Mouse (Mus musculus) layer of hippocampus, adult 2 months (tissue): Measurements from ENCODE around the gene Abca1. TPM values are rescaled to one million over a fixed set of nuclear protein-coding genes. Genes with fewer than 3 reads are reported as not detected.

Source experiments
- DNase-seq, 2 experiments: peaks; one replicate each; pipeline ENCODE4 v3.0.0; 2022; ENCODE audit warnings: low spot score in 2 of 2
- H3K27ac ChIP-seq: fragments of 200-600 bp; 2 replicates; pipeline ENCODE4 v1.8.1; 2022
- H3K4me3 ChIP-seq: fragments of 200-600 bp; 2 replicates; pipeline ENCODE4 v1.8.1; 2022; ENCODE audit warnings: mild to moderate bottlenecking
- CTCF ChIP-seq: fragments of 200-600 bp; conservative IDR thresholded peaks from 2 replicates; pipeline ENCODE4 v1.8.1; 2022; ENCODE audit warnings: antibody characterized with exemption, mild to moderate bottlenecking, moderate library complexity
- total RNA-seq, 2 experiments: library from RNA; stranded (reverse); gene quantifications; 2 replicates each; pipeline ENCODE4 v1.2.3; 2021

Abca1 gene
- total RNA-seq, 2 experiments from 2014 or later: 20.7 to 22.3 TPM

DNA sequence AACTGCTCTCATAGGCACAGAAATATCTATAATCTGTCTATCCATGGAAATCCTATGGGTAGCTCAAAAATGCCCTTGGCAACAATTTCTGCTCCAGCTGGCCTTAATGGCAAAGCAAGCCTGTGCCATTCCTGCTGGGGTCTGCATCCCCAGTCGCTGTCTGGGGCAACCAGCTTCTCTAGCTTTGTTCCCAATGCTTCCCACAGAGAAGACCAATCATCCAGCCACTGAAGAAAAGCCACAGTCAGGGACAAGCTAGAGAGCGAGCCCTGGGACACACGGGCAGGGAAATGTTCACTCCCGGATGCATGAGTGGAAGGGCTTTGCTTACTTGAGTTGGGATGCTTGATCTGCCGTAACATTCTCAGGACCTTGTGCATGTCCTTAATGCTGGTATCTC lies 32.4 kb downstream of the Abca1 start:
- DNase-seq: no peak
- H3K27ac ChIP-seq: no peak overlapping the region
- no peak overlapping the region for H3K4me3 ChIP-seq
- TF ChIP-seq CTCF: no peak

DNA sequence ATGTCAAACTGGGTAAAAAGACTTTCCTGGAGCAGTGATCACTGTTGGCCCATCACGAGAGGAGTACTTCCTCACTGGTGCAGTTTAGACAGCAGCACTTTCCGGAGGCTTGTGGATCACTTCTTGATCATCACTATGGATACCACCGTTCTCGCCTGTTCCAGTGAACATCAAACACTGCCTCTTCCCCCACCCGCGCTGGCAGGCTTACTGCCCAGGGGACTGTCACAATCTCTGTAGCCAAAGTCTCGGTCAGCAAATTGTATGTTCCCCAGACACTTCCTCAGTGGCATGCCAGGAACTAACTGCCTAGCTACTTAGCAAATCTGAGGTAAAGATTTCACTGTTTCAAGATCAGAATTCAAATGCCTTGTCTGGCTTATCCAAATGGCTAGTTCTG lies 32.9 kb downstream of the Abca1 start:
- H3K4me3 ChIP-seq: no peak overlapping the region
- TF ChIP-seq CTCF: no peak
- H3K27ac ChIP-seq: no peak overlapping the region
- DNase-seq: no peak

DNA sequence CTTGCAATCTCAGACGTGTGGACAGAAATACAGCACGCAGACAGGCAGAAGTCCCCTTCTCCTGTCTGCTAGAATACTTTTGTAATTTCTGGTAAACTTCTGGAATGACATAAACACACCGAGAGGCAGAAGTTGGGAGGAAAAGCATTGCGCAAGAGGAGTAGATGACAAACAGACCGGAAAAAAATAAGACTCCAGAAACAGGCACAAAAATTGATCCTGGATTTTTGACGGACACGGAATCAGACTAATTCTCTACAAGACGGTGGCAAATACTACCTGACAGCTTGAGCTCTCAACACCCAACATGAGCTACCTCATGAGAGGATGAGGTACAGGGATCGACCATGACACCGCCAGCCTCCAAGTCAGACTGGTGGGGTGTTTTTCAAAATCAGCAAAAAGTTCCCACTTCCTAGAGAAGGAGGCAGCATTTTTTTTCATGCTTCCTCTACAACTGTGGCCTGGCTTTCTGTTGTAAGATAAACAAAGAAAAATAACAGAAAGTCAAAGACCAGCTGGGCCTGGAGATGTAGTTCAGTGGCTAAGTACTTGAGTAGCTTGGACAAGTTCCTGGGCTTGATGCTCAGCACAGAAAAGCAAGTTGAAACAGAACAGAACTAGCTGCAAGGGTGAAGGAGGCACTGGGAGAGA lies 34.7 kb downstream of the Abca1 start:
- no peak for DNase-seq
- Histone ChIP-seq H3K4me3 (no peak overlapping the region), H3K27ac (no peak overlapping the region)
- TF ChIP-seq CTCF: no peak

DNA sequence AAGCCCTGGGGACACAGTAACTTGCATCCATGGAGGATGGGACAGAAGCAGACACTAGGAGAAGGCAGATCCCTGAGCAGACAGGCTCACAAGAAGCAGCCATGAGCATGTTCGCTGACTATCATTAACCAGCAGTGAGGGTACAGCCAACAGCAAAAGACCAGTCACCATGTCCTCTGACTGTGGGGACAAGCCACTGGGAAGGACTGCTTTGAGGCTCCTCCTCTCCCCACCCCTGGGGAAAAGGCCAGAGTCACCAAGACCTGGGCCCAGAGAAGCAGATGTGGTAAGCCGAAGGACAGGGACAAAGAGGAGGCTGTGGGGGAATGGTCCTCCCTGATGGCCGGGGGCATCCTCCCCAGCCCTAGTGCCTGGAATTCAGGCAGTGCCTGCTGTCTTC lies 37.4 kb downstream of the Abca1 start:
- Histone ChIP-seq H3K27ac (no peak overlapping the region), H3K4me3 (no peak overlapping the region)
- no peak for TF ChIP-seq CTCF
- DNase-seq: no peak

DNA sequence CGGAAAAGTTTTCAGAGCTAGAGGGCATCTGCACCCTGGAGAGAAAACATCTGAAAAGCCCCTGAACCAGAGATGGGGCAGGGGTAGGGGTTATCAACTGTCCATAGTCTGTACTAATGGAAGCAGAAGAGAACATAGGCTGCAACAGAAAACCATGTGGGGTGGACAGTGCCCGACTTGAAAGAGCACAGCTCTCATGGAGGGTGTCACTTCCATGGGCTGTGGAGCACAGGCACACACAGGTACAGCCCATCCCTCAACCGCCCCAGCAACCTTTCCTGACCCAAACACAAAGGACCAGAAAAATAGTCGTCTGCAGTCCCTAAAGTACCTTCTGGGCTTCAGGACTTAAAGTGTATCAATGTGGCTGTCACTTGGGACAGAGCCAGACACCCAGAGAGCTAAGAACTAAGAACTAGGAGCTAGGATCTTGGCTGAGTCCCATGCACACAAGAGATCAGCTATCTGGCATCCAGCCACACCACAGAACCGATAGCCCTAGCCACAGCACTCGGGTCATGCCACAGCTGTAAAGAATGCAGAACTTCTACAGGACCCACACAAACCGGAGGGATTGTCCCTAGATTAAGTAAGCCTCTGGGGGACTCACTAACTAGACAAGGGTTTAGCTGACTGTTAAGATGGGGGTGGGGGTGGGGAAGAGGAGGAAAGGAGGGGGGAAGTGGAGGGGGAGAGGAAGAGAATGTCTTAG lies 38.0 kb downstream of the Abca1 start:
- no peak for TF ChIP-seq CTCF
- Histone ChIP-seq H3K4me3 (no peak overlapping the region), H3K27ac (no peak overlapping the region)
- DNase-seq: no peak

DNA sequence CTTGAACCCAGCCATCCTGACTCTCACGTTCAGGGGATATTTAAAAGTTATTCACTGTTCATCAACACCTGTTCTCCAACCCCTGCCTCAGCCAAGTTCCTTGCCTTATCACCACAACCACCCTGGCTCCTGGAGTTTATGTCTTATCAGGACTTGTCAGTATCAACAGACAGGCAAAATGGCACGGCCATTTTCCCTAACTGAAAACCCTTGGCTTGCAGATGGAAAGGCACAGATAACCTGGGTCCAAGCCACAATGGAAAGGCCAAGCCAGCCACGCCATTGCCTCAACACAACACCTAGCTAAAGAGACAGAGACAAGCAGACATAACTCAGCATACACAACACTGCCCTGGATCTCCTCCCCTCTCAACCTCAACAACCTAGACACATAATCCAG lies 38.6 kb downstream of the Abca1 start:
- no peak for DNase-seq
- H3K4me3 ChIP-seq: no peak overlapping the region
- H3K27ac ChIP-seq: no peak overlapping the region
- TF ChIP-seq CTCF: no peak

DNA sequence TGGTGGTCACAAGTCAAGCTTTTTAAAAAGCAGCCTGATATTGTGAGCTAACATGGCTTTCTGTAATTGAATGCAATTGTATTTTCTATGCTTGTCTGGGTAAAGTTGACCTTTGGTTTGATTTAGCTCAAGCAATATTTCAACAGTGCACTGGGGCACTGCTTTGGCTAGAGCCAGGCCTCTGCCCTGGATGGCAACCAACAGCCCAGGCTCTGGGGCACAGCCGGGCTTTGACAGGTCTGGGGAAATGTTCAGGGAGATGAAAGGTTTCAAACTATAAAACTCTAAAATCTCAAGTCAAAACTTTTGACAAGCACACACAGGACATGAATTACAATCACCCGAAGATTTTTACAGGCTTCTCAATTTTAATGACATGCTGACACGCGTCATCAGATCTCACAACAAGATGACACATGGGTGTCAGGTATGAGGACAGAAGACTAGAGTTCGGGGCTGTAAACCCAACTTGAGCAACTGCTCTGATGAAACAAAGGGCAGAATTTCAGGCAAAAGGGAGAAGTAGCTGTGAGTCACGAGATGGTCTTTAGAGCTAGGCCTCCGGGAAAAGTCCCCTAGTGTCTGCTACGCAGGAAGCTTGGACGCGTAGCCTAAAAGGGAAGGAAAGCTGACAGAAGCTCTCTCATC lies 39.5 kb downstream of the Abca1 start:
- Histone ChIP-seq H3K27ac (no peak overlapping the region), H3K4me3 (no peak overlapping the region)
- no peak for TF ChIP-seq CTCF
- no peak for DNase-seq

DNA sequence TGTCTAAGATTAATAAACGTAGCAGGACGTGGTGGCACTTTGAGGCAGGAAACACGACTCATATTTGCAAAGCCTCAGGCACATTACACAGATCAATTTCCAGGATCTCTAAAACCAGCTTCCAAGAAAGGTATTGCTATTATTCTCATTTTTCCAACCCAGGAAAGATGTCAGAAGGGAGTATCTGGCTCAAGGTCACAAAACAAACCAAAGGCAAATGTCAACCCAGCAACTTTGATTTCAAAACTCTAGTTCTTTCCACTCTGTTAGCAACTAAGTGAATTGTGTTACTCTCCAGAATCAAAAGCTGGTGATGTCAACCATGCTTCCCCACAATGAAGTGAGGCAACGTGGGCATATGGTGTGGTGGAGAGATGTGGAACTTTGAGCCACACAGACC lies 41.1 kb downstream of the Abca1 start:
- Histone ChIP-seq H3K27ac (no peak overlapping the region), H3K4me3 (no peak overlapping the region)
- DNase-seq: no peak
- TF ChIP-seq CTCF: no peak

DNA sequence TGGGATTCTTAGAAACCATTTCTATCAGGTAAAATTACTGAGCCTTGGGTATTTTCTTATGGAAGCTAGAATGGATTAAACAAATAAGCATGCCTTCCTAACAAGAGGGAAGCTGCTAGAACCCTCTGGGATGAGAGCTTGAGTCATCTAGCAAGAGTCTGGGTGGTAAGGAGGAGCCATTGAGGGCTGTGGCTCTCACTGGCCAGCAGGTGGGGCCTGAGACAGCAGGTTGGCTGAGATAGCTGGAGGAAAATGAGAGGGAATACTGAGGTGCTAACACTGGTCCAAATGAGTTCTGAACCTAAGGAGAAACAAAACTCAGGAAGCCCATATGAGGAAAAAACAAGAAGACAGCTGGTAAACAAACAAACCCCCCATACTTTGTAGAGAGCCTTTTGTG lies 42.1 kb downstream of the Abca1 start:
- TF ChIP-seq CTCF: peak; percentile 73
- Histone ChIP-seq H3K4me3 (no peak overlapping the region), H3K27ac (no peak overlapping the region)
- no peak for DNase-seq

DNA sequence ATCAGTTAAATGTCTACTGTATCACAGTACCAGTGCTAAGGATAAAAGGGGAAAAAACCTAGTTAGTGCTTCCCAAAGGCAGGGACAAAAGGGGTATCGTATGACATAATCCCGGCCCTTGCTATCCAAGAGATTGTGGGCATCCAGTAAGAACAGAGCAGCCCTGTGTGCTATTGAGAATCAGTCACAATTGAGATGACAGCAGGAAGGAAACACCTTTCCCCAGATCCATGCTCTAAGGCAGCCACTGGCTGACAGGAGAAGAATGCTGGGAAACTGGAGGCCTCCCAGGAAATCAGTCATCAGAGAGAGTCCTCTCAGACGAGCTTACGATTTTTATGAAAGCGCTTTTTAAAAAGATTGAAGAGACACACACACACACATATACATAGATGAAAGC lies 42.6 kb downstream of the Abca1 start:
- Histone ChIP-seq H3K27ac (0 out of 2 replicates have a peak overlapping the region, but pooled peaks have one; percentile 39), H3K4me3 (no peak overlapping the region)
- no peak for TF ChIP-seq CTCF
- DNase-seq: no peak

DNA sequence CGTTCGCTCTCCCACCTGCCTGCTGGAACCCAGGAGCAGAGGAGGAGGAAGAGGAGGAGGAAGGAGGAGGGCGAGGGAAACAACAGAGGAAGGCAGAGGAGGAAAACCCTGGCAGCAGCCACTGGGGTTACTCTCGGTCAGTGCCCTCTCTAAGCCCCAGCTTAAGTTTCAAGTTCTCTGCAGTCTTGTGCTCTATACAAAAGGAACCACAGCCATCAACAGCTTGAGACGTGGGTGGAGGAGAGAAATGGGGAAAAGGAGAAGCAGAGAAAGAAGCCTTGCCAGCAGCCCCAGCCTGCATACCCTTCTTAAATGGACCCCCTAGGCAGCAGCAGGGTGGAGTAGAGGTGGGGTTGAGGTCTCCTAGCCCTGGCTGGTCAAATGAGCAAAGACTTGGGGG lies 43.8 kb downstream of the Abca1 start:
- Histone ChIP-seq H3K27ac (peak overlapping the region; percentile 69), H3K4me3 (no peak overlapping the region)
- no peak for TF ChIP-seq CTCF
- peak; percentile 23 to 47 for DNase-seq

DNA sequence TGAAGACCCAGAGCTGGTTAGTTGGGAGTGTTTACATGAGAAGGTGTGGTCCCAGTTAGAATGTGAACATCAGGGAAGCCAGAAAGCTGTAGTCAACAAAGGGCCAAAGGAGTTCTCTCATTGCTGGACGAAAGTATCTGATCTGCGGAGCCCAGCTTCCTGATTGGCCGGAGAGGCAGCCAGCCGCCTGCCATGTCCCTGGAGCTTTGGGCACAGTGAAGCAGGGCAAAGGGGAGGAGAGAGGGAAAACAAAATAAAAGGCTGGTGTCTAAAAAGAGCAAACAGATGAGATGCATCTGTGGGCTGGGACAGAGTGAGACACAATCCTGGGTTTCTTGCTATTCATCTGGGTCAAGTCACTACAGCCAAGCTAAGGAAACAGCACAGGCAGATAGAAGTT lies 44.3 kb downstream of the Abca1 start:
- TF ChIP-seq CTCF: no peak
- no peak for DNase-seq
- no peak overlapping the region for H3K4me3 ChIP-seq
- peak overlapping the region; percentile 62; the same call in 1 of the 2 replicates for H3K27ac ChIP-seq

DNA sequence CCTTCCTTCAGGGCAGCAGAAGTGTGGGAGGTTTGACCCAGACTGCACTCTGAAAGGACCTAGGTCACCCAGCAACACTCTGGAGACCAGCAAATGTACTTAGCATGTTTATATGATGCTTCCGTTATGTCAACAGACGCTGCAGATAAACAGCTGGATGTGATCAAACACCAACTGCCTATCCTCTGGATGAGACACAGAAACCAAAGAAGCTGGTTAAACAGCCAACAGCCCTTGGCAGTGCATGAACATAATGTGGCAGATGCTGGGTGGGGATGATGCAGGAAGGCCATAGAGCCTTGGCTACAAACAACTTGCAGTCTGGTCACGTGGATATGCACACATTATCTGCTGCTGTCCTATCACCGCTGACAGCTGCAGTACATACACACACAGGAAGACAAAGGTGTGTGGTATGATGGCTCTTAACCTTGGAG lies 47.8 kb downstream of the Abca1 start:
- H3K4me3 ChIP-seq: no peak overlapping the region
- DNase-seq: no peak

DNA sequence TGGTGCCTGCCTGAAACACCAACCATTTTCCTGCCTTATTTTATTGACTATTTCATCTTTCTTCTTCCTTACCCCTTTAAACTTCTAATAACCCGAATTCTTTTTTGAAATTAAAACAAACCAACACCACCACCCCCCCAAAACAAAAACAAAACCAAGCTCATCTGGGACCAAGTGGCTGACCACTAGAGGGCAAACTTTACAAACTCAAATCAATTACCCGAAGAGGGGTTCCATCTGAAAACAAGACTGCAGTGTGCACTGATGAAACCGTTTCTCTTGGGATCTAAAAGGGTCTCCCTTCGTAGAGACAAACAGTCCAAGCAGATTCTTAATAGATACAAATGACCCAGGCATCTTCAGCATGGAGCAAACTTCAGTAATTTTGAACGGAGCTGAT lies 49.3 kb downstream of the Abca1 start:
- H3K27ac ChIP-seq: no peak overlapping the region
- peak; percentile 85 for TF ChIP-seq CTCF
- no peak overlapping the region for H3K4me3 ChIP-seq
- peak; percentile 23 to 45 for DNase-seq

More for the DNA sequence above, 47.8 kb downstream of the Abca1 start:
- no peak for TF ChIP-seq CTCF
- no peak overlapping the region for H3K27ac ChIP-seq
